Mouse (Mus musculus): ENCODE measurements around the gene Hic2. TPM values are rescaled to one million over a fixed set of nuclear protein-coding genes. Genes with fewer than 3 reads are reported as not detected.

Hic2 gene
- total RNA-seq, 2 experiments from 2014 or later, result 1.7 to 2.1 TPM

GRCm38 (mm10) chr16:17276164-17277151 lies 43.1 kb downstream of the Hic2 start:
- peak; percentile 93 for DNase-seq

DNA sequence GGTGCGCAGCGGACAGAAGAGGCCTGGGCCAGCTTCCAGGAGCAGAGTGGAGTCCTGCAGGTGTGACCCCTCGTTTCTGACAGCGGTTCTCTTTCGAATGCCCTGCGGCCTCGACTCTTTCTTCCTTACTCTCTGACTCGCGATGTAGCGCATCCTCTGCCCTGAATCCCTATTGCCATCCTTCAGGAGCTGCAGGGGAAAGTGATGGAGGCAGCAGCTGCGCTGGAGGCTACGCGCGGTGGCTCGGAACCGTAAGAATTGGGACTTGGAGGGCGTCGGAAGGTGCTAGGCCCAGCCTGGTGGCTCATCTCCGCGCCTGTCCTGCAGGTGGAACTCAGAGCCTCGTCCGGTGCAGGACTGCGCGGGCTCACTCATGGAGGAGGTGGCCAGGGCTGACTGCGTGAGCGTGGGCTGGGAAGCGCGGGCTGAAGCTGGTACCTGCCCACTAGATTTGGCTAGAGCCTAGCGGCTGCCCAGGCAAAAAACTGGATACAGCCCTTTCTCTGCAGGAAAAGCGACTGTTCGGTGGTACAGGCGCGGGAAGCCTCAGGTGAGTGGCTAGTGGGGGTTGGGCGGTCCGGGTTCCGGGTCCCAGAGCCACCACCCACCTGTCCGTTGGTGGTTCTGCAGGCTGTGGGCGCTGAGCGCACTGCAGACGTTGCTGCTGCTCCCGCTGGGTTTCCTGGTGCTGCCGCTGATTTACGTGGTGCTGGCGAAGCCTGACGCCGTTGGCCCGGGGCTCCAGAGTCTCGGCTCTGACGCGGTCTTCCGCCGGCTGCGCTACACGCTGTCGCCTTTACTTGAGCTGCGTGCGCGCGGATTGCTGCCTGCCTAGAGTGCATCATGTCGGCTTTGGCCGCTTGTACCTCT lies 44.2 kb downstream of the Hic2 start:
- no peak for DNase-seq

DNA sequence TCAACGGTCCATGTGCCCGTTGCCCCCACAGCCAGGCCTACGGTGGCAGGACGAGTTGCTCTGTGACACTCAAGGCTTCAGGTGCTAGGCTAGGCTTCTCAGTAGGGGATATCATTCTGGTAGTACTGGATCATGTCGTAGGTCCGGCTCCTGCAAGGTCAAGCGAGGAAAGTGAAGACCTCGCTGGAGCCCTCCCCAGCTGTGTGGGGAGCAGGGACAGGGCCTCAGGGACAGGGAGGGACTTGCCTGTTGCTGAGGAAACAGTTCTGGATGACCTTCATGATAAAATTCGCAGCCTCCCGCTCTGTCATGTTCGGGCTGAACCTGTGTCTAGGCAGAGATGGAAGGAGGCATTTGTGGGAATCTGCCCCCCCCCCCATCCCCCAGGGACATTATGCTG lies 47.1 kb downstream of the Hic2 start:
- DNase-seq, result no peak

DNA sequence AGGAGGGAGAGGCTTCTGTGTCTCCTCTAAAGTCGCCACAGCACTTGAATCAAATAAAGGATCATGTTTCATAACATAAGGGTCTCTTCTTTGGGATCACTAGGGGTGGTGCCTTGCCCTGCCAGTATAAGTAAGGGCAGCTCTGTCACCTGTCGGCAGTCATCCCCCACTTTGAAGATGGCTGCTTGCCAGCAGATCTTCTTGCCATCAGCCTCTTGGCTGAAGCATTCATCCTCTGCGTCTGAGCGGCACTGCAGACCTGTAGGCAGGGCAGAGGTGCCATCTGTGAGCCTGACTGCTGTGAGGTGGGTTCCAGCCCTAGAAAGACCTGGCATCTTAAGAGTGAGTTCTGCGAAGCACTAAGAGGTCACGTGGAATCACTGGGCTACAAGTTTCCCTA lies 49.8 kb downstream of the Hic2 start:
- DNase-seq, result no peak

DNA sequence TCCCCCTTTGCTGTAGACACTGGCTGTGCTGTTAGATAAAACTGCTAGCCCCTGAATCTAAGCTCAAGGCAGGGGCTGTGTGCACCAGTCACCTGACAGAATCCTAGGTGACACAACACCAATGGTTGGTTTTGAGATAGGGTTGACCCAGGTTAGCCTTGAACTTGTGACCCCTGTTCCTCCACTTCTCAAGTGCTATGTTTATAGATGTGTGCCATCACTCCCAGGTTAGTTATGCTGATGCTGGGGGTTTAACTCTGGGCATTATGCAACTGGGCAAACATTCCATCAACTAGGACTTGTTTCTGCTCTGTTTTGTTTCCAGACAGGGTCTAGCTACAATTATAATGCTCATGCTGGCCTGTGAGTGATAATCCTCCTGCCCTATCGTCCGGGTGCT lies 53.7 kb downstream of the Hic2 start:
- DNase-seq, result no peak

- DNase-seq, result no peak
Observed at GRCm38 (mm10) chr16:17291016-17291415, 57.6 kb downstream of the Hic2 start.

DNA sequence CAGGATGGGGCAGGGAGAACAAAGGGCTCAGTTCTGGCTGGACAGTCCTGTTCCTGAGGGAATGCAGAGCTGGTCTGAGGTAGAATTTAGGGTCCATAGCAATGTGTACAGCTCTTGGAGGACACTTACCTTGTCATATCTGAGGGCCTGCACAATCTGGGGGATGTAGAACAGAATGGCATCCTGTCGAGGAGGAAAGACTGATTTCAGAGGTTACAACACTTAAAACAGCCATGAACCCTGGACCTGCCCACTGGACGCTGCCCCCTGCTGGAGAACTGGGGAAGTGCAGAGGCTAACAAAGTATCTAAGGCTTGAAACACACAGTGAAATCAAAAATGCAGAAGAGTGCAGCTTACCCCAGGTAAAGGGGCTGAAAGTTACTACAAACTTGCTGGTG lies 59.4 kb downstream of the Hic2 start:
- DNase-seq, result peak; percentile 81

GRCm38 (mm10) chr16:17300818-17301217 lies 67.4 kb downstream of the Hic2 start:
- DNase-seq, result no peak

DNA sequence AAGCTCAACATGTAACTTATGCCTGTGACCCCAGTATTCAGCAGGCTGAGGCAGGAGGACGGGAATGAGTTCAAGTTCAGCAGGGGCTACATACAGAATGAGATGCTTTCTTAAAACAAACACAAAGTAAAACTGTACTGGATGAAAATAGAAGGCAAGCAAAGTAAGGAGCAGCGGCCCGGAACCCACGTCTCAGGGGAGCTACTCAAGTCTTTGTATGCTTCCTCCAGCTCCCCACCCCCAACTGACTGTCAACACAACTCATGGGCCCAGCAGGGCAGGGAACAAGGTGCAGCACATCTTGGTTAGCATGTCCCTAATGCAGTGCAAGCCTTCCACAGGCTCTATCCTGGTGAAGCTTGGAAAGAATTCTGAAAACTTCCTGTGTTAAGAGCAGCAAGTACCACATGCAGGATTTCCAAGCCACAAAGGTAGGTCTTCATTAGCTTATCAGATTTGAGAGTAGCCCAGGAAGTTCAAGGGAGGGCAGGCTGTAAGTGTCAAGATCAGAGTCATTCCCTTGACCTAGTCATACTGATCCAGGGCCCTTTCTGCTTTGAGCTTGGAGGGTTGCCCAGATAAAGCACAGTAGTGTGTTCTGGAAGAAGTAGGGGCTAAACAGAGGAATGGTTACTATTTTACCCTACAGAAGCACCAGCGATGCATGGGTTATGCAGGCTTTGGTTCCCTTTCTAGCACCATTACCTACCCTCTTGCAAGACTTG lies 70.3 kb downstream of the Hic2 start:
- no peak for DNase-seq

DNA sequence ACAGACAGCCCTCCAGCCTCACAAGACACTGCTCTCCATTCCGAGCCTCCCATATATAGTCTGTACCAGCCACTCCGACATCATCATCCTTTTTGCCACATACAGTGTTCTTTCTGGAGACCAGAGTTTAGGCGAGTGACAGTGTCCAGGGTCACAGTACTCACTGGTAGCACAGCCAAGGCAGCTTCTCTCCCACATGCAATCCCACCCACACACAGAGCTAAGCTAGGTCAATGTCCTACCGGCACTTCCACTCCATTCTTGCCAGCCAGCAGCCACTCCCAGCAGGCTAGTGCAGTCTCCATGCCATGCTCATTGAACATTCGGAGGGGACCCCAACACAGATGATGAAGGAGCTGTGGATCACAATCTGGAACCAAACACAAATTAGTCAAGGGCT lies 74.1 kb downstream of the Hic2 start:
- DNase-seq, result no peak

GRCm38 (mm10) chr16:17309036-17309435 lies 75.7 kb downstream of the Hic2 start:
- DNase-seq, result no peak

- DNase-seq, result no peak
Observed at GRCm38 (mm10) chr16:17312531-17312930, 79.2 kb downstream of the Hic2 start.

Other genes starting within 250 kb of the Hic2 start
- gene Ypel1, start 163.9 kb upstream of the Hic2 start, total RNA-seq (2021), result 1 to 10 TPM; 1.6 to 3.1 TPM
- gene Ppil2, start 122.3 kb upstream of the Hic2 start, total RNA-seq (2021), result 10 to 100 TPM; 31.4 to 39.7 TPM
- 1 to 10 TPM in 1 of 2 experiments, not detected in 1; 1.3 TPM for gene 2610318N02Rik, start 108.4 kb upstream of the Hic2 start, total RNA-seq (2021)
- 1 to 10 TPM; 4.4 to 5.3 TPM for gene Sdf2l1, start 101.2 kb upstream of the Hic2 start, total RNA-seq (2021)
- 1 to 10 TPM in 1 of 2 experiments, under 1 TPM in 1; 0.61 to 1.2 TPM for gene Ydjc, start 89.0 kb upstream of the Hic2 start, total RNA-seq (2021)
- under 1 TPM; 0.29 to 0.54 TPM for gene Ccdc116, start 86.3 kb upstream of the Hic2 start, total RNA-seq (2021)
- gene Ube2l3, start 30.9 kb upstream of the Hic2 start, total RNA-seq (2021), result 100 to 1,000 TPM; 163 to 166 TPM
- under 1 TPM; 0.11 to 0.19 TPM for gene Rimbp3, start 25.0 kb upstream of the Hic2 start, total RNA-seq (2021)
- 1 to 10 TPM; 1.9 to 3.0 TPM for gene Tmem191c, start 42.5 kb downstream of the Hic2 start, total RNA-seq (2021)
- gene Serpind1, start 97.8 kb downstream of the Hic2 start, total RNA-seq (2021), result 1 to 10 TPM; 1.0 to 1.2 TPM
- gene Snap29, start 172.4 kb downstream of the Hic2 start, total RNA-seq (2021), result 10 to 100 TPM; 12.0 to 14.3 TPM
- 10 to 100 TPM; 19.5 to 23.9 TPM for gene Pi4ka, start 172.7 kb downstream of the Hic2 start, total RNA-seq (2021)
- gene Crkl, start 218.4 kb downstream of the Hic2 start, total RNA-seq (2021), result 10 to 100 TPM; 24.4 to 26.7 TPM

Measured in gastrocnemius, postnatal 10 days (tissue).